Mouse (Mus musculus): Measurements from ENCODE around the gene Nfil3.

DNA sequence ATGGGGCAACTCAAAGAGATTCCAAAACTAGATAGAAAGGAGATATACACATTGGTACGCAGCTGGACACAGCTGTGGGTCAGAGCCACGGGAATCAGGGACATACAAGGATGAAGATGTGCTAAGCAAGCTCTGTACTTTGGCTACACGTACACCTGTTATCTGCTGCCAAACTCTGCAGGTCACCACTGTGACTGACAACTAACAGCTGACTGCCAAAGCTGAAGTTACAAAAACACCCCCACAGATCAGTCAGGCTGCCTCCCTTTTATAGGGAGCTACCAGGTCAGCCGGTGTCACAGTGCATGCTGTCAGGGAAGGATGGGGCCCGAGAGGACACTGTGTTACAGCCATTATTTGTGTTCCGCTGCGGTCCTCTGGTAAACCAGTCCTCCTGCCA is 39.9 kb downstream of the Nfil3 start:
- no peak for TF ChIP-seq CTCF (IDR thresholded peaks at IDR 0.05; ENCODE audit: low read depth)
- no peak for TF ChIP-seq EP300 (IDR thresholded peaks at IDR 0.05; ENCODE audit: low read depth)
